Mouse (Mus musculus) cerebellum, postnatal 4 days (tissue): Measurements from ENCODE around the gene Tmem217.
A peak's percentile ranks its signal among the peaks of the same experiment; 100 is the strongest.
"Not testable (repeated sequence)": the region's sequence is repeated elsewhere in the genome, so short reads cannot be mapped to it uniquely, and the experiment has no call there.

ENCODE experiments used
- DNase-seq, 2 experiments: peaks; one replicate each; pipeline ENCODE4 v3.0.0; 2022; ENCODE audit warnings: low spot score in 2 of 2, mixed read lengths in 1 of 2

The Tmem217 gene

GRCm38 (mm10) chr17:29502005-29502668 lies 50.0 kb downstream of the Tmem217 start:
- no peak for DNase-seq

- no peak for DNase-seq
Observed at GRCm38 (mm10) chr17:29500802-29501469, 51.2 kb downstream of the Tmem217 start.

GRCm38 (mm10) chr17:29500243-29500740 lies 51.9 kb downstream of the Tmem217 start:
- DNase-seq, result no peak

GRCm38 (mm10) chr17:29499511-29499910 lies 52.7 kb downstream of the Tmem217 start:
- DNase-seq, result no peak

- not testable (repeated sequence) for DNase-seq
Observed at GRCm38 (mm10) chr17:29498952-29499351, 53.2 kb downstream of the Tmem217 start.

- no peak for DNase-seq
Observed at GRCm38 (mm10) chr17:29498028-29498427, 54.2 kb downstream of the Tmem217 start.

- not testable (repeated sequence) for DNase-seq
Observed at GRCm38 (mm10) chr17:29497481-29497880, 54.7 kb downstream of the Tmem217 start.

GRCm38 (mm10) chr17:29497071-29497354 lies 55.2 kb downstream of the Tmem217 start:
- DNase-seq, result no peak

- no peak for DNase-seq
Observed at GRCm38 (mm10) chr17:29496211-29497070, 55.7 kb downstream of the Tmem217 start.

- no peak for DNase-seq
Observed at GRCm38 (mm10) chr17:29494732-29495076, 57.5 kb downstream of the Tmem217 start.

- no peak for DNase-seq
Observed at GRCm38 (mm10) chr17:29494062-29494731, 58.0 kb downstream of the Tmem217 start.

GRCm38 (mm10) chr17:29493461-29493980 lies 58.7 kb downstream of the Tmem217 start:
- DNase-seq, result no peak

- DNase-seq, result peak in 1 of 2 experiments; percentile 34
Observed at GRCm38 (mm10) chr17:29492269-29493191, 59.7 kb downstream of the Tmem217 start.

- peak; percentile 23 to 36 for DNase-seq
Observed at GRCm38 (mm10) chr17:29491591-29492268, 60.5 kb downstream of the Tmem217 start.

GRCm38 (mm10) chr17:29490713-29491581 lies 61.2 kb downstream of the Tmem217 start, which contains the start of gene Pim1:
Gene Pim1, plus strand, starts transcription at chr17:29490753.
- peak; percentile 43 to 55 for DNase-seq

GRCm38 (mm10) chr17:29489971-29490712 lies 62.0 kb downstream of the Tmem217 start:
- peak; percentile 97 to 99 for DNase-seq

GRCm38 (mm10) chr17:29488978-29489970 lies 62.9 kb downstream of the Tmem217 start:
- peak in 1 of 2 experiments; percentile 41 for DNase-seq
